Mouse (Mus musculus): Measurements from ENCODE around the gene Gm5901. TPM values are rescaled to one million over a fixed set of nuclear protein-coding genes. Genes with fewer than 3 reads are reported as not detected.

Gm5901 gene
- polyA plus RNA-seq, 1 experiment from 2014 or later = not detected

- no peaks in the 10 kb centered on the region for H3K27me3 ChIP-seq (replicated peaks; ENCODE audit: control insufficient read depth, insufficient read depth, low read length)
- no peaks in the 10 kb centered on the region for H3K9me3 ChIP-seq (replicated peaks; ENCODE audit: control insufficient read depth, low read length)
- no peak for ATAC-seq
- WGBS = 90% methylated on average over 7 of the region's 7 CpGs
- no peak for DNase-seq (ENCODE audit: low spot score)
- no peaks in the 10 kb centered on the region for H3K4me1 ChIP-seq (ENCODE audit: control insufficient read depth, insufficient read depth, low read length)
- no peak overlapping the region for H3K9ac ChIP-seq (ENCODE audit: low read length)
- H3K36me3 ChIP-seq (ENCODE audit: control insufficient read depth, insufficient read depth, low read length) = no peaks in the 10 kb centered on the region
- no peak overlapping the region for H3K4me3 ChIP-seq (ENCODE audit: low read depth, low read length)
- no peak overlapping the region for H3K4me2 ChIP-seq (ENCODE audit: low read length)
- no peak overlapping the region for H3K27ac ChIP-seq (ENCODE audit: low read depth, low read length)
These were observed 41.7 kb downstream of the Gm5901 start for GRCm38 (mm10) chr7:105416529-105416928.

GRCm38 (mm10) chr7:105418106-105418505 lies 43.3 kb downstream of the Gm5901 start:
- no peak overlapping the region for H3K4me2 ChIP-seq (ENCODE audit: low read length)
- H3K27me3 ChIP-seq (replicated peaks; ENCODE audit: control insufficient read depth, insufficient read depth, low read length) = no peaks in the 10 kb centered on the region
- no peak for ATAC-seq
- DNase-seq (ENCODE audit: low spot score) = no peak
- H3K27ac ChIP-seq (ENCODE audit: low read depth, low read length) = no peak overlapping the region
- H3K9me3 ChIP-seq (replicated peaks; ENCODE audit: control insufficient read depth, low read length) = no peaks in the 10 kb centered on the region
- H3K4me3 ChIP-seq (ENCODE audit: low read depth, low read length) = no peak overlapping the region
- H3K9ac ChIP-seq (ENCODE audit: low read length) = no peak overlapping the region
- H3K4me1 ChIP-seq (ENCODE audit: control insufficient read depth, insufficient read depth, low read length) = no peaks in the 10 kb centered on the region
- H3K36me3 ChIP-seq (ENCODE audit: control insufficient read depth, insufficient read depth, low read length) = no peaks in the 10 kb centered on the region
- WGBS = 82% methylated on average over 5 of the region's 5 CpGs

GRCm38 (mm10) chr7:105420903-105421302 lies 46.1 kb downstream of the Gm5901 start:
- Histone ChIP-seq H3K4me1 (ENCODE audit: control insufficient read depth, insufficient read depth, low read length) (peaks cover 4% of the 10 kb centered on the region; the same call in 1 of the 2 replicates), H3K4me2 (ENCODE audit: low read length) (no peak overlapping the region), H3K27me3 (replicated peaks; ENCODE audit: control insufficient read depth, insufficient read depth, low read length) (no peaks in the 10 kb centered on the region; the same call in 1 of the 2 replicates), H3K9me3 (replicated peaks; ENCODE audit: control insufficient read depth, low read length) (no peaks in the 10 kb centered on the region), H3K36me3 (ENCODE audit: control insufficient read depth, insufficient read depth, low read length) (no peaks in the 10 kb centered on the region), H3K9ac (ENCODE audit: low read length) (no peak overlapping the region), H3K27ac (ENCODE audit: low read depth, low read length) (no peak overlapping the region), H3K4me3 (ENCODE audit: low read depth, low read length) (no peak overlapping the region)
- no peak for ATAC-seq
- no peak for DNase-seq (ENCODE audit: low spot score)
- 57% methylated on average over 2 of the region's 2 CpGs for WGBS

- no peaks in the 10 kb centered on the region for H3K36me3 ChIP-seq (ENCODE audit: control insufficient read depth, insufficient read depth, low read length)
- H3K9ac ChIP-seq (ENCODE audit: low read length) = no peak overlapping the region
- DNase-seq (ENCODE audit: low spot score) = no peak
- no peak overlapping the region for H3K4me3 ChIP-seq (ENCODE audit: low read depth, low read length)
- no peak overlapping the region for H3K4me2 ChIP-seq (ENCODE audit: low read length)
- peaks cover 4% of the 10 kb centered on the region; the same call in 1 of the 2 replicates for H3K27me3 ChIP-seq (replicated peaks; ENCODE audit: control insufficient read depth, insufficient read depth, low read length)
- ATAC-seq = no peak
- no peak overlapping the region for H3K27ac ChIP-seq (ENCODE audit: low read depth, low read length)
- H3K9me3 ChIP-seq (replicated peaks; ENCODE audit: control insufficient read depth, low read length) = no peaks in the 10 kb centered on the region
- peaks cover 4% of the 10 kb centered on the region; the same call in 1 of the 2 replicates for H3K4me1 ChIP-seq (ENCODE audit: control insufficient read depth, insufficient read depth, low read length)
- WGBS = 36% methylated on average over 5 of the region's 5 CpGs
These were observed 49.5 kb downstream of the Gm5901 start for GRCm38 (mm10) chr7:105424368-105424767.

GRCm38 (mm10) chr7:105425424-105426043 lies 50.7 kb downstream of the Gm5901 start, which contains the start of gene Cckbr:
Cckbr (plus strand) TSS chr7:105425731.
- peaks cover 4% of the 10 kb centered on the region; the same call in 1 of the 2 replicates for H3K4me1 ChIP-seq (ENCODE audit: control insufficient read depth, insufficient read depth, low read length)

GRCm38 (mm10) chr7:105426051-105426450 lies 51.2 kb downstream of the Gm5901 start:
- Histone ChIP-seq H3K9me3 (replicated peaks; ENCODE audit: control insufficient read depth, low read length) (no peaks in the 10 kb centered on the region), H3K4me3 (ENCODE audit: low read depth, low read length) (peak overlapping the region; percentile 44), H3K27ac (ENCODE audit: low read depth, low read length) (no peak overlapping the region), H3K4me2 (ENCODE audit: low read length) (peak overlapping the region; percentile 85), H3K27me3 (replicated peaks; ENCODE audit: control insufficient read depth, insufficient read depth, low read length) (peaks cover 4% of the 10 kb centered on the region; the same call in 1 of the 2 replicates), H3K9ac (ENCODE audit: low read length) (peak overlapping the region; percentile 60), H3K4me1 (ENCODE audit: control insufficient read depth, insufficient read depth, low read length) (peaks cover 4% of the 10 kb centered on the region; the same call in 1 of the 2 replicates), H3K36me3 (ENCODE audit: control insufficient read depth, insufficient read depth, low read length) (no peaks in the 10 kb centered on the region)
- no peak for DNase-seq (ENCODE audit: low spot score)
- peak; percentile 57 for ATAC-seq
- WGBS = 2% methylated on average over 11 of the region's 11 CpGs

More at GRCm38 (mm10) chr7:105425424-105426043, 50.7 kb downstream of the Gm5901 start, which contains the start of gene Cckbr:
- DNase-seq (ENCODE audit: low spot score) = peak; percentile 37
- Histone ChIP-seq H3K9ac (ENCODE audit: low read length) (peak within 1 kb of the TSS; percentile 60), H3K27me3 (replicated peaks; ENCODE audit: control insufficient read depth, insufficient read depth, low read length) (peaks cover 4% of the 10 kb centered on the region; the same call in 1 of the 2 replicates), H3K4me2 (ENCODE audit: low read length) (peak within 1 kb of the TSS; percentile 85), H3K4me3 (ENCODE audit: low read depth, low read length) (peak within 1 kb of the TSS; percentile 44), H3K36me3 (ENCODE audit: control insufficient read depth, insufficient read depth, low read length) (no peaks in the 10 kb centered on the region), H3K27ac (ENCODE audit: low read depth, low read length) (no peak within 1 kb of the TSS), H3K9me3 (replicated peaks; ENCODE audit: control insufficient read depth, low read length) (no peaks in the 10 kb centered on the region)
- WGBS = under 1% methylated on average over 31 of the region's 31 CpGs
- ATAC-seq = peak; percentile 85

Other genes starting within 250 kb of the Gm5901 start
- gene Olfr683, start 228.0 kb upstream of the Gm5901 start, polyA plus RNA-seq (2014; fragmentation: Nextera tagmentation; extraction: Ambion mirVana) = not detected in 2 replicates
- not detected in 2 replicates for gene Olfr684, start 211.4 kb upstream of the Gm5901 start, polyA plus RNA-seq (2014; fragmentation: Nextera tagmentation; extraction: Ambion mirVana)
- gene Olfr685, start 189.0 kb upstream of the Gm5901 start, polyA plus RNA-seq (2014; fragmentation: Nextera tagmentation; extraction: Ambion mirVana) = not detected in 2 replicates
- not detected in 2 replicates for gene Olfr686, start 167.6 kb upstream of the Gm5901 start, polyA plus RNA-seq (2014; fragmentation: Nextera tagmentation; extraction: Ambion mirVana)
- gene Olfr688, start 86.9 kb upstream of the Gm5901 start, polyA plus RNA-seq (2014; fragmentation: Nextera tagmentation; extraction: Ambion mirVana) = not detected in 2 replicates
- gene Olfr689, start 63.9 kb upstream of the Gm5901 start, polyA plus RNA-seq (2014; fragmentation: Nextera tagmentation; extraction: Ambion mirVana) = not detected in 2 replicates
- not detected in 2 replicates for gene Olfr690, start 40.9 kb upstream of the Gm5901 start, polyA plus RNA-seq (2014; fragmentation: Nextera tagmentation; extraction: Ambion mirVana)
- gene Olfr691, start 32.8 kb upstream of the Gm5901 start, polyA plus RNA-seq (2014; fragmentation: Nextera tagmentation; extraction: Ambion mirVana) = not detected in 2 replicates
- gene Olfr692, start 6.8 kb upstream of the Gm5901 start, polyA plus RNA-seq (2014; fragmentation: Nextera tagmentation; extraction: Ambion mirVana) = not detected in 2 replicates
- 30.4 and 39.8 TPM in 2 replicates for gene Fam160a2, start 25.0 kb downstream of the Gm5901 start, polyA plus RNA-seq (2014; fragmentation: Nextera tagmentation; extraction: Ambion mirVana)
- not detected in 2 replicates for gene Cnga4, start 29.5 kb downstream of the Gm5901 start, polyA plus RNA-seq (2014; fragmentation: Nextera tagmentation; extraction: Ambion mirVana)
- 1.1 and 1.6 TPM in 2 replicates for gene Cckbr, start 50.7 kb downstream of the Gm5901 start, polyA plus RNA-seq (2014; fragmentation: Nextera tagmentation; extraction: Ambion mirVana)
- 28.6 and 31.3 TPM in 2 replicates for gene Cavin3, start 107.3 kb downstream of the Gm5901 start, polyA plus RNA-seq (2014; fragmentation: Nextera tagmentation; extraction: Ambion mirVana)
- gene Smpd1, start 179.3 kb downstream of the Gm5901 start, polyA plus RNA-seq (2014; fragmentation: Nextera tagmentation; extraction: Ambion mirVana) = 79.9 and 88.5 TPM in 2 replicates
- 188 and 228 TPM in 2 replicates for gene Apbb1, start 206.6 kb downstream of the Gm5901 start, polyA plus RNA-seq (2014; fragmentation: Nextera tagmentation; extraction: Ambion mirVana)
- gene Hpx, start 225.1 kb downstream of the Gm5901 start, polyA plus RNA-seq (2014; fragmentation: Nextera tagmentation; extraction: Ambion mirVana) = not detected in 2 replicates

Data from forebrain, embryonic 14.5 days (tissue).